Mouse (Mus musculus): ENCODE measurements around the gene Nectin2. TPM values are rescaled to one million over a fixed set of nuclear protein-coding genes. Genes with fewer than 3 reads are reported as not detected.
A peak's percentile ranks its signal among the peaks of the same experiment; 100 is the strongest.

Gene Nectin2
- polyA plus RNA-seq, 1 experiment = 4.7 TPM

DNA sequence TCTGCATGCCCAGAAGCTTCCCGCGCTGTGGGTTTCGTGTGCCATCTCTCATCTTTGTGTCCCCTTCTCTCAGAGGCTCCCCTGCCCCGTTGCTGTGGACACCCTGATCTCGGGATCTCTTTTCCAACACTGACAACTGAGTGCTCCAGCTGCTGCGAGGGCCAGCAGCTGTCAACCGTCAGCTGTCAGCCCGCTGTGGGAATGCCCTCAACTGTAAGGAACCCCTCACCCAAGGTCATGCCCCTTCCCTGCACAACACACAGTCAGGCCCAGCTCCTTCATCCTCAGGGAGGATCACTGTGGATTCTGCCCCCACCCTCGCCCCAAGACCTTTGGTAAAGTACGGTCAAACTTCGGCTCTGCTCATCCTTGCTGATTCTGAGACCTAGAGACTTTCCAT lies 12.0 kb upstream of the Nectin2 start:
- TF ChIP-seq CTCF (IDR thresholded peaks at IDR 0.05; ENCODE audit: control insufficient read depth, insufficient read depth, low read length) (no peak), POLR2A (IDR thresholded peaks at IDR 0.05; ENCODE audit: borderline replicate concordance, control insufficient read depth, low read depth, low read length) (no peak)
- WGBS = 86% methylated on average over 11 of the region's 11 CpGs
- H3K4me3 ChIP-seq (replicated peaks; ENCODE audit: control insufficient read depth, low read depth, low read length) = no peak overlapping the region
- H3K4me1 ChIP-seq (ENCODE audit: control insufficient read depth, insufficient read depth, low read length) = no peaks in the 10 kb centered on the region
- no peak overlapping the region for H3K27ac ChIP-seq (ENCODE audit: control insufficient read depth, insufficient read depth, low read depth, low read length, poor library complexity)

DNA sequence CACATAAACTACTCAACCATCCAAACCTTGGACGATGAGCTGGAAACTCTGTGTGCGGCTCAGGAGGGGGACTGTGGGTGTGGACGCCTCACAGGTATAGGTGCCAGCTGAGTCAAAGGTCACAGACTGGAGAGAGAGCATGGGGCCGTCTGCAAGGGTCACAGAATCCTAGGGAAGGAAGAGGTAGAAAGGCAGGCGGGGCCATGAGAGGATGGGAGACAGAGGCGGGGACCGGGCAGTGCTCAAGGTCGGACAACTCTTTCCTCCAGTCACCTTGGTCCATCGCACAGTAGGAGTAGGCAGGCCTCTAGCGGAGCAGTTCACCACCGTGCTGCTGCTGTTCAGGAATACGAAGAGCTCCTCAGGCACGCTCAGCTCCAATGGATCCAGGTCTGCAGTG lies 9.7 kb upstream of the Nectin2 start:
- H3K4me1 ChIP-seq (ENCODE audit: control insufficient read depth, insufficient read depth, low read length) = no peaks in the 10 kb centered on the region
- no peak overlapping the region for H3K27ac ChIP-seq (ENCODE audit: control insufficient read depth, insufficient read depth, low read depth, low read length, poor library complexity)
- TF ChIP-seq CTCF (IDR thresholded peaks at IDR 0.05; ENCODE audit: control insufficient read depth, insufficient read depth, low read length) (no peak), POLR2A (IDR thresholded peaks at IDR 0.05; ENCODE audit: borderline replicate concordance, control insufficient read depth, low read depth, low read length) (no peak)
- 83% methylated on average over 13 of the region's 13 CpGs for WGBS
- H3K4me3 ChIP-seq (replicated peaks; ENCODE audit: control insufficient read depth, low read depth, low read length) = no peak overlapping the region

DNA sequence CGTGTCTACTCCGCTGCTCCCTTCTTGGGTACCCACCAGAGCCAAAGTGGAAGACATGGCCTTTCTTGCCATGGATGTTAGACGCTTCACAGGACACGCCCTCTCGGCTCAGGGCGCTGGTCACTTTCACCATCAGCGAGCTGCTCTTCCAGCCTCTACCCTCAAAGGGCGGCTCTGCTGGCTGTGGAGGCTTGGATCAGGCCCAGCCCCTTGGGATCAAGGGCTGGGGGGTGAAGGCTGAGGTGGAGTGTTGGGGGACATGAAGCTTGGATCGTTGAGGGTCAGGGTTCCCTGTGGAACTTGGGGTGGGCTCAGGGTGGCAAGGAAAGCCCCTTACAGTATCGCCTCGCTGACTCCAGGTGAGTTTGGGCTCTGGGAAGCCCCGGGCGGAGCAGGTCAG lies 8.3 kb upstream of the Nectin2 start:
- 87% methylated on average over 13 of the region's 13 CpGs for WGBS
- Histone ChIP-seq H3K4me1 (ENCODE audit: control insufficient read depth, insufficient read depth, low read length) (no peaks in the 10 kb centered on the region), H3K4me3 (replicated peaks; ENCODE audit: control insufficient read depth, low read depth, low read length) (no peak overlapping the region), H3K27ac (ENCODE audit: control insufficient read depth, insufficient read depth, low read depth, low read length, poor library complexity) (no peak overlapping the region)
- TF ChIP-seq POLR2A (IDR thresholded peaks at IDR 0.05; ENCODE audit: borderline replicate concordance, control insufficient read depth, low read depth, low read length) (no peak), CTCF (IDR thresholded peaks at IDR 0.05; ENCODE audit: control insufficient read depth, insufficient read depth, low read length) (no peak)

DNA sequence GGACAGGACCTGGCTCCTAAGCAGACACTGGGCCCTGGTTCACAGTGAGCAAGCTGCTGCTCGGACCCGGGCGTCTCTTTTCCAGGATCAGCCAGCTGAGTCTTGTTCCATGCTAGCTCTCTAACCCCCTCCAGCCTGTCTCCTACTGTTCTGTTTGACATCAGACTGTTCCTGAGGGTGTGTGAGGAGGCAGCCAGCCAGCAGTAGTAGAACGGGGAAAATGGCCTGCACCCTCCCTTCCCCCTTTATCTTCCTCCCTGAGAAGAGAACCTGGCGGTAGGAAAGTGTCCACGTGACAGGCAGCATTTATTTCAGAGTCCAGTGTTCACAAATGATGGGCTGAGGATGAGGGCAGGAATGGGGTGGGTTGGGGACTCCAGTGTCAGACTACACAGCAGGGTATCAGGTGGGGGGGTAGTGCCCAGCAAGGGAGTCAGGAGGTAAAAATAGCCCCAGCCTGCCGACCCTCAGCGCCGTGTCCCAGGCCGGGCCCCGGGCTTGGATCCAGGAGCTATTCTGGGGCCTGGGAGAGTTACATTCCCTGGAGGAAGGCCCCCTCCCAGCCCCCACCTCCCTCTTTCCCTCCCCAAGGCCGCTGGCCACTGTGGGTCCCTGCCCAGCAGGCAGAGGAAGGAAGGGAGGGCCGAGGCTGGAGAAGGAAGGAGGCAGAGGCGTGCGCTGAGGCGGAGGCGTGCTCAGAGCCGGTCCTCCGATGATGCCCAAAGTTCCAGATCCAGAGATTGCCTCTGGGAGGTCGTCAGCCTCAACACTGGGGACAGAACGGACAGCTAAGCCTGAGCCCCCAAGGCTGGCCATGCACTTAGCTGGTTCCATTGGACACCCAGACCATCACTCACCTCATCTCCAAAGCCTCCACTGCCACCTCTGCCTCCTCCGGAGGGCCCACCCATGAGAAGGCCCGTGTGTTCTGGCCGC lies 5.8 kb upstream of the Nectin2 start:
- H3K4me1 ChIP-seq (ENCODE audit: control insufficient read depth, insufficient read depth, low read length) = no peaks in the 10 kb centered on the region
- no peak for TF ChIP-seq CTCF (IDR thresholded peaks at IDR 0.05; ENCODE audit: control insufficient read depth, insufficient read depth, low read length)
- TF ChIP-seq POLR2A (IDR thresholded peaks at IDR 0.05; ENCODE audit: borderline replicate concordance, control insufficient read depth, low read depth, low read length) = no peak
- no peak overlapping the region for H3K4me3 ChIP-seq (replicated peaks; ENCODE audit: control insufficient read depth, low read depth, low read length)
- H3K27ac ChIP-seq (ENCODE audit: control insufficient read depth, insufficient read depth, low read depth, low read length, poor library complexity) = no peak overlapping the region
- WGBS = 24% methylated on average over 24 of the region's 24 CpGs

DNA sequence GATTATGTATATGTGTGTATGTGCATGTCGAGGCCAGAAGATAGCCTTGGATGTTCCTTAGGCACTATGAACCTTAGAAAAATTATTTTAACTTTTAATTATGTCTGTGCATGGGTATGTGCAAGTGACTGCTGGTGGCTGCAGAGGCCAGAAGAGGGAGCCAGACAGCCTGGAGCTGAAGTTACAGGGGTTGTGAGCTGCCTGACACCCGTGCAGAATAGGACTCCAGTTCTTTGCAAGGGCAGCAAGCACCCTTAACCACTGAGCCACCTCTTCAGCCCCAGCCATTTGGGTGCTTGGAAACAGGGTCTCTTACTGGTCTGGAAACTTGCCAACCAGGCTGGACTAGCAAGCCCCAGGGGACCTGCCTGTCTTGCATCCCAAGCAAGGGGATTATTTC lies 4.7 kb upstream of the Nectin2 start:
- TF ChIP-seq POLR2A (IDR thresholded peaks at IDR 0.05; ENCODE audit: borderline replicate concordance, control insufficient read depth, low read depth, low read length) (no peak), CTCF (IDR thresholded peaks at IDR 0.05; ENCODE audit: control insufficient read depth, insufficient read depth, low read length) (no peak)
- Histone ChIP-seq H3K4me3 (replicated peaks; ENCODE audit: control insufficient read depth, low read depth, low read length) (no peak overlapping the region), H3K4me1 (ENCODE audit: control insufficient read depth, insufficient read depth, low read length) (no peaks in the 10 kb centered on the region), H3K27ac (ENCODE audit: control insufficient read depth, insufficient read depth, low read depth, low read length, poor library complexity) (no peak overlapping the region)
- 79% methylated on average over 2 of the region's 2 CpGs for WGBS

DNA sequence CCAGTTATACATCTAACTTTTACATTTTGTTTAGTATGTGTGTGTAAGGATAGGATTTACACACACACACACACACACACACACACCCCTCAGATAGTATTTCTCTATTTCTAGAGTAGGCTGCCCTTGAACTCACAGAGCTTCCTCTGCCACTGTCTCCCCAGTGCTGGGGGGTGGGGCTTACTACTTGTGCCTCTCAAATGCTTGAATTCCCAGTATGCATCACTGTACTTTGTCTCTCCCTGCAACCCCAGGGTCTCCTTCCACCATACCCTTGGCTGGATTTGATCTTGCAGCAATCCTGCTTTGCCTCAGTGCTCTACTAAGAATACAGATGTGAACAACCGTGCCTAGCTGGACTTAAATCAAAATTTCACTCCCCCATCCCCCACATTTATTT lies 3.8 kb upstream of the Nectin2 start:
- H3K27ac ChIP-seq (ENCODE audit: control insufficient read depth, insufficient read depth, low read depth, low read length, poor library complexity) = no peak overlapping the region
- no peak overlapping the region for H3K4me3 ChIP-seq (replicated peaks; ENCODE audit: control insufficient read depth, low read depth, low read length)
- TF ChIP-seq POLR2A (IDR thresholded peaks at IDR 0.05; ENCODE audit: borderline replicate concordance, control insufficient read depth, low read depth, low read length) = no peak
- 53% methylated on average over 1 of the region's 1 CpGs for WGBS
- no peaks in the 10 kb centered on the region for H3K4me1 ChIP-seq (ENCODE audit: control insufficient read depth, insufficient read depth, low read length)

DNA sequence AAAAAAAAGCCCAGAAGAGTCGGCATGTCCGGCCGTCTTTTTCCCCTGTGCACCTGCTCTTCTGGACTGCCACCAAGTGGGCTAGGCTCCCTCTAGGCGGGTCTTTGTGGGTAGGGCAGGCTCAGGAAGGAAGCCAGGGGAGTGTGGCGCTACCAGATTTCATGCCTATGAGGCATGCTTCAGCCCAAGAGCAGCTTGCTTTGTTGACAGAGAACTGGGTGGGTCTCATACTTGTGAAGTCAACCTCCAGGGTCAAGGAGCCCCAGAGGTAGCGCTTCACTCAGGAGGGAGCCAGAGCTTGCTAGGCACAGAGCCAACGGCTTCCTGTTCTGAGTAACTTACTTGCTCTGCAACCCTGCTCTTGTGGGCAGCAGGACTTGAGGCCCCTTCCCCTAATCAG lies 3.3 kb upstream of the Nectin2 start:
- TF ChIP-seq CTCF (IDR thresholded peaks at IDR 0.05; ENCODE audit: control insufficient read depth, insufficient read depth, low read length) (no peak), POLR2A (IDR thresholded peaks at IDR 0.05; ENCODE audit: borderline replicate concordance, control insufficient read depth, low read depth, low read length) (no peak)
- Histone ChIP-seq H3K4me1 (ENCODE audit: control insufficient read depth, insufficient read depth, low read length) (no peaks in the 10 kb centered on the region), H3K27ac (ENCODE audit: control insufficient read depth, insufficient read depth, low read depth, low read length, poor library complexity) (no peak overlapping the region), H3K4me3 (replicated peaks; ENCODE audit: control insufficient read depth, low read depth, low read length) (no peak overlapping the region)
- 5% methylated on average over 7 of the region's 7 CpGs for WGBS

DNA sequence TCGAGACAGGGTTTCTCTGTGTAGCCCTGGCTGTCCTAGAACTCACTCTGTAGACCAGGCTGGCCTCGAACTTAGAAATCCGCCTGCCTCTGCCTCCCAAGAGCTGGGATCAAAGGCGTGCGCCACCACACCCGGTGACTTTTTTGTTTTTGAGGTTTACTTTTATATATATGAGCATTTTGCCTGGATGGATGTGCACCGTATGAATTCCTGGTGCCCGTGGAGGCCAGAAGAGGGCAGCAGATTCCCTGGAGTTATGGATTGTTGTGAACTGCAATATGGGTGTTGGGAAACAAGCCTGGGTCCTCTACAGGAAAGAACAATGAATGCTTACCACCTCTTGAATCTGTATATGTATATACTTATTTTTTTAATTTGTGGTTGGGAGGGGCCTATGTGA lies 2.4 kb upstream of the Nectin2 start:
- H3K4me3 ChIP-seq (replicated peaks; ENCODE audit: control insufficient read depth, low read depth, low read length) = no peak overlapping the region
- WGBS = 82% methylated on average over 8 of the region's 8 CpGs
- H3K27ac ChIP-seq (ENCODE audit: control insufficient read depth, insufficient read depth, low read depth, low read length, poor library complexity) = no peak overlapping the region
- 0 out of 2 replicates have a peak, but pooled peaks have one; percentile 13 for TF ChIP-seq CTCF (IDR thresholded peaks at IDR 0.05; ENCODE audit: control insufficient read depth, insufficient read depth, low read length)
- TF ChIP-seq POLR2A (IDR thresholded peaks at IDR 0.05; ENCODE audit: borderline replicate concordance, control insufficient read depth, low read depth, low read length) = no peak
- H3K4me1 ChIP-seq (ENCODE audit: control insufficient read depth, insufficient read depth, low read length) = no peaks in the 10 kb centered on the region

DNA sequence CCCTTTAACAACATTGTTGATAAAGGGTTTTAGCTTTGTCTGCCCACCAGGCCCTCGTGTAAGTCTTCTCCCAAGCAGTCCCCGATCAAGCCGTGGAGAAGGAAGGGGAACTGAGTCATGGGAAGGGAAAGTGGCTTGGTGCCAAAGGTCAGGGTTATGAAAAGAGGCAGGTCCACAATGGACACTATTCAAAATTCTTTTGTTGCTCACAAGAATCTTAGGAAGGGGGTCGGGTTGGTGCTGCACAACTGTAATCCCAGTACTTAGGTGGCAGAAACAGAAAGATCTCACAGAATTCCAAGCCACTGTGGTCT lies 744 bp upstream of the Nectin2 start:
- H3K27ac ChIP-seq (ENCODE audit: control insufficient read depth, insufficient read depth, low read depth, low read length, poor library complexity) = no peak overlapping the region
- no peak for TF ChIP-seq CTCF (IDR thresholded peaks at IDR 0.05; ENCODE audit: control insufficient read depth, insufficient read depth, low read length)
- no peak for TF ChIP-seq POLR2A (IDR thresholded peaks at IDR 0.05; ENCODE audit: borderline replicate concordance, control insufficient read depth, low read depth, low read length)
- 25% methylated on average over 4 of the region's 4 CpGs for WGBS
- H3K4me3 ChIP-seq (replicated peaks; ENCODE audit: control insufficient read depth, low read depth, low read length) = no peak overlapping the region
- H3K4me1 ChIP-seq (ENCODE audit: control insufficient read depth, insufficient read depth, low read length) = no peaks in the 10 kb centered on the region
